Mouse (Mus musculus): ENCODE data around the gene Hace1. TPM values are rescaled to one million over a fixed set of nuclear protein-coding genes. Genes with fewer than 3 reads are reported as not detected.

Gene Hace1
- polyA plus RNA-seq, 1 experiment from 2014 or later, result 17.0 TPM

DNA sequence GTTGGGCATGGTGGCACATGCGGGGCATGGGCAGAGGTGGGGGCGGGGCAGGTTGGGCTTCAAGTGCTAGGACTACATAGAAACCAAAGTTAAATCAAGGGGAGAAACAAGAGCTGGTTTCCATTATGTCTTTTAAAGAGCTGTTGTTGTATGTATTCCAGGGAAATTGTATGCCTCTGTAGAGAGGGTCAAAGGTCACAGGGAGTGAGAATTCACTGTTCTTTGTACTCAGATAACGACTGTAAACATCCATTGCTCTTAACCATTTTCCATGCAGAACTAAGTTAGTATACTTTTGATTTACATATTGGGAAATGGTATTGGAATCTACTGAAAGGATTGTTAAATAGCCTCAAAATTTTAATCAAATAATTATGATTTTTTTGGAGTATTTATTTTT, 28.2 kb downstream of the Hace1 start:
- Histone ChIP-seq H3K4me3 (ENCODE audit: low read depth, low read length) (no peak overlapping the region), H3K4me2 (ENCODE audit: low read depth, low read length) (no peak overlapping the region), H3K9ac (ENCODE audit: low read depth, low read length) (no peak overlapping the region), H3K27me3 (replicated peaks; ENCODE audit: control insufficient read depth, insufficient read depth, low read length) (no peaks in the 10 kb centered on the region), H3K4me1 (ENCODE audit: control insufficient read depth, insufficient read depth, low read length) (no peaks in the 10 kb centered on the region), H3K27ac (replicated peaks; ENCODE audit: low read depth, low read length) (no peak overlapping the region), H3K9me3 (ENCODE audit: control insufficient read depth, low read length) (no peaks in the 10 kb centered on the region), H3K36me3 (ENCODE audit: control insufficient read depth, insufficient read depth, low read length) (peaks cover 20% of the 10 kb centered on the region)
- ATAC-seq (ENCODE audit: low read depth), result no peak
- no peak for DNase-seq (ENCODE audit: low spot score)
- WGBS, result 64% methylated on average over 3 of the region's 3 CpGs

DNA sequence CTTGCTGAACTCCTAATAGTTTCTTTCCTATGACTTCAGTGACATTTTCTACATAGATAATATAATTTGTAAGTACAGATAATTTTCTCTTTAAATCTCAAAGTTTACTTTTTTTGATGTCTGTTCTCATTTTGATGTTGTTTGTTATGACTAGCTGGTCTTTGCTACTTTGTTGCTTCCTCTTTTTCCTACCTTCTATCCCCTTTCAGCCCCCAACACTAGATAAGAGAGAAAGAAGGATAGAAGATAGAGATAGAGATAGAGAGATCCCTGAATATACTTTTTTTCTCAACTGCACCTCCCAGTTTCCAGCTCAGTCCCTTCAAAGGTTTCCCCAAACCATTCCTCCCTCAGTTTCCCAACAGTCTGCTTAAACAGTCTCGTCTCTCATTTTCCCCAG, 33.1 kb downstream of the Hace1 start:
- no peak overlapping the region for H3K4me2 ChIP-seq (ENCODE audit: low read depth, low read length)
- no peak overlapping the region for H3K4me3 ChIP-seq (ENCODE audit: low read depth, low read length)
- DNase-seq (ENCODE audit: low spot score) (no peak), ATAC-seq (ENCODE audit: low read depth) (no peak)
- no peaks in the 10 kb centered on the region for H3K9me3 ChIP-seq (ENCODE audit: control insufficient read depth, low read length)
- 89% methylated on average over 1 of the region's 1 CpGs for WGBS
- H3K27ac ChIP-seq (replicated peaks; ENCODE audit: low read depth, low read length), result no peak overlapping the region
- no peak overlapping the region for H3K9ac ChIP-seq (ENCODE audit: low read depth, low read length)
- no peaks in the 10 kb centered on the region for H3K4me1 ChIP-seq (ENCODE audit: control insufficient read depth, insufficient read depth, low read length)
- H3K27me3 ChIP-seq (replicated peaks; ENCODE audit: control insufficient read depth, insufficient read depth, low read length), result no peaks in the 10 kb centered on the region
- H3K36me3 ChIP-seq (ENCODE audit: control insufficient read depth, insufficient read depth, low read length), result peaks cover 29% of the 10 kb centered on the region

DNA sequence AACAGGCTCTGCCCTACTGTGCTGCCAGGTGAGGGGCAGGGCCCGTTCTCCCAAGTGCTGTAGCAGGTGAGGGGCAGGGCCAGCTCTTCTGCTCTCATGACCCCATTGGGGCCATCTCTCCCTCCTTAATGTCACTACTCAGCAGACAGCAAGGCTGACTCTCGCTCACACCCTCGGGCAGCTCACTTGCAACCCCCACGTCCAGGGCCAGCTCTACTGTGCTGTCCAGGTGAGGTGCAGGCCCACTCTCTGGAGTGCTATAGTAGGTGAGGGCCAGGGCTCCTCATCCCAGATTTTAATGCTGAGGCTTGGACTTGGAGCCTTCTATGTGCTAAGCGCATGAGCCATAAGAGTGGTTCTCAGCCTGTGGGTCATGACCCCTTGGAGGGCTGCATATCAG, 38.4 kb downstream of the Hace1 start:
- no peak overlapping the region for H3K4me2 ChIP-seq (ENCODE audit: low read depth, low read length)
- H3K27ac ChIP-seq (replicated peaks; ENCODE audit: low read depth, low read length), result no peak overlapping the region
- no peaks in the 10 kb centered on the region for H3K27me3 ChIP-seq (replicated peaks; ENCODE audit: control insufficient read depth, insufficient read depth, low read length)
- DNase-seq (ENCODE audit: low spot score), result no peak
- ATAC-seq (ENCODE audit: low read depth), result no peak
- H3K9me3 ChIP-seq (ENCODE audit: control insufficient read depth, low read length), result no peaks in the 10 kb centered on the region
- no peaks in the 10 kb centered on the region for H3K4me1 ChIP-seq (ENCODE audit: control insufficient read depth, insufficient read depth, low read length)
- no peak overlapping the region for H3K9ac ChIP-seq (ENCODE audit: low read depth, low read length)
- WGBS, result 92% methylated on average over 5 of the region's 5 CpGs
- peaks cover 19% of the 10 kb centered on the region; the same call in 1 of the 2 replicates for H3K36me3 ChIP-seq (ENCODE audit: control insufficient read depth, insufficient read depth, low read length)
- no peak overlapping the region for H3K4me3 ChIP-seq (ENCODE audit: low read depth, low read length)

DNA sequence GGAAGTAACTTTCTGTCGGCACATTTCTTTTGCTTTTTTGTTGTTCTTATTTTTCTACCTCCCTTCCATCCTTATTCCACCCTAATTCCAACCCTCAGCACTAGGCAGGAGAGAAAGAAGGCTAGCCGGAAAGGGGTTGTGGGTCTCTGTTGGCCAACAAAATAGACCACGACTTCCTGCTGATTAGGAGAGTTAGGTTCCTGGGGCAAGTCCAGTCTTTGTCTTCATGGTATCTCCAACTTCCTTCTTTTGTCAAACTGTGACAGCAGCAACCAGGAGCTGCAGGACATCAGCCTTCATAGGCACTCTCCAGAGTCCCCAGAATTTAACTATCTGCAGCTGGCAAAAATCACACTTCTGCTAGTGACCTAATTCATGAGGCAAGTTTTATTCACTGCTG, 41.4 kb downstream of the Hace1 start:
- DNase-seq (ENCODE audit: low spot score) (no peak), ATAC-seq (ENCODE audit: low read depth) (no peak)
- Histone ChIP-seq H3K27me3 (replicated peaks; ENCODE audit: control insufficient read depth, insufficient read depth, low read length) (no peaks in the 10 kb centered on the region), H3K4me1 (ENCODE audit: control insufficient read depth, insufficient read depth, low read length) (no peaks in the 10 kb centered on the region), H3K4me2 (ENCODE audit: low read depth, low read length) (no peak overlapping the region), H3K9ac (ENCODE audit: low read depth, low read length) (no peak overlapping the region), H3K36me3 (ENCODE audit: control insufficient read depth, insufficient read depth, low read length) (peaks cover 10% of the 10 kb centered on the region; the same call in 1 of the 2 replicates), H3K4me3 (ENCODE audit: low read depth, low read length) (no peak overlapping the region), H3K9me3 (ENCODE audit: control insufficient read depth, low read length) (no peaks in the 10 kb centered on the region), H3K27ac (replicated peaks; ENCODE audit: low read depth, low read length) (no peak overlapping the region)
- WGBS, result 70% methylated on average over 3 of the region's 3 CpGs

DNA sequence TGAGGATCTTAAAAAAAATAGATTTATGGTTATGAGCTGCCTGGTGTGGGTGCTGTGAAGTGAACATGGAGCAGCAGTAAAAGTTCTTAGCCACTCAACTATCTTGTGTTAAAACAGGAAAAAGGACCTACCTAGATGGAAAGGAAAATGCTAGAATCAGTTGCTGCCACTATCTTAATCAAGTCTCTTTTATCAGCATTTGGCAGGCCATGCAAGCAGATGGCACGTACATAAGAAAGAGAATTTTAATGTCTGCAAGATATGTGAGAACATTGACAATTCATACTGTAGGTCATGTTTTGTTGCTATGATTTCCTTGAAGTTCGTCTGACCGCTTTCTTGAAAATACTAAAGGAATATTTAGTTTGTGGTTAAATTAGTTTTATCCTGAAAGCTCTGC, 54.4 kb downstream of the Hace1 start:
- no peak overlapping the region for H3K9ac ChIP-seq (ENCODE audit: low read depth, low read length)
- WGBS, result 84% methylated on average over 3 of the region's 3 CpGs
- no peak overlapping the region for H3K27ac ChIP-seq (replicated peaks; ENCODE audit: low read depth, low read length)
- H3K4me2 ChIP-seq (ENCODE audit: low read depth, low read length), result no peak overlapping the region
- no peak for DNase-seq (ENCODE audit: low spot score)
- no peaks in the 10 kb centered on the region for H3K27me3 ChIP-seq (replicated peaks; ENCODE audit: control insufficient read depth, insufficient read depth, low read length)
- H3K4me1 ChIP-seq (ENCODE audit: control insufficient read depth, insufficient read depth, low read length), result no peaks in the 10 kb centered on the region
- H3K9me3 ChIP-seq (ENCODE audit: control insufficient read depth, low read length), result no peaks in the 10 kb centered on the region
- no peaks in the 10 kb centered on the region for H3K36me3 ChIP-seq (ENCODE audit: control insufficient read depth, insufficient read depth, low read length)
- no peak overlapping the region for H3K4me3 ChIP-seq (ENCODE audit: low read depth, low read length)
- ATAC-seq (ENCODE audit: low read depth), result no peak

DNA sequence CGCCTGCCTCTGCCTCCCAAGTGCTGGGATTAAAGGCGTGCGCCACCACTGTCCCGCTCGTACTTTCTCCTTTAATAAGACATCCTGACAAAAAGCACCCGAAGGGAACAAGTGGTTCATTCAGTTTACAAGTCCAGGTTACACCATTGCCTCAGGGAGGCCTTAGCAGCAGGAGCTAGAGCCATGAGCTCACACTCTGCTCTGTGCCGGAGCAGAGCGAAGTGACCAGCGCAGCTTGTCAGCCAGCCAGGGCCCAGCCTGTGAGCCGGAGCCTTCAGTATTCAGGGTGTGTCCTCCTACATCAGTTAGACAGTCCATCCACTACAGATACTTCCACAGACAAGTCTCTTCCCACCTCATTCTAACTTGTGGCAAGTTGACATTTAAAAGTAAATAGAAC, 55.0 kb downstream of the Hace1 start:
- no peaks in the 10 kb centered on the region for H3K36me3 ChIP-seq (ENCODE audit: control insufficient read depth, insufficient read depth, low read length)
- H3K9me3 ChIP-seq (ENCODE audit: control insufficient read depth, low read length), result no peaks in the 10 kb centered on the region
- no peaks in the 10 kb centered on the region for H3K4me1 ChIP-seq (ENCODE audit: control insufficient read depth, insufficient read depth, low read length)
- no peak overlapping the region for H3K4me3 ChIP-seq (ENCODE audit: low read depth, low read length)
- no peak for DNase-seq (ENCODE audit: low spot score)
- no peak for ATAC-seq (ENCODE audit: low read depth)
- no peak overlapping the region for H3K4me2 ChIP-seq (ENCODE audit: low read depth, low read length)
- WGBS, result 87% methylated on average over 10 of the region's 10 CpGs
- no peak overlapping the region for H3K27ac ChIP-seq (replicated peaks; ENCODE audit: low read depth, low read length)
- no peak overlapping the region for H3K9ac ChIP-seq (ENCODE audit: low read depth, low read length)
- H3K27me3 ChIP-seq (replicated peaks; ENCODE audit: control insufficient read depth, insufficient read depth, low read length), result no peaks in the 10 kb centered on the region

DNA sequence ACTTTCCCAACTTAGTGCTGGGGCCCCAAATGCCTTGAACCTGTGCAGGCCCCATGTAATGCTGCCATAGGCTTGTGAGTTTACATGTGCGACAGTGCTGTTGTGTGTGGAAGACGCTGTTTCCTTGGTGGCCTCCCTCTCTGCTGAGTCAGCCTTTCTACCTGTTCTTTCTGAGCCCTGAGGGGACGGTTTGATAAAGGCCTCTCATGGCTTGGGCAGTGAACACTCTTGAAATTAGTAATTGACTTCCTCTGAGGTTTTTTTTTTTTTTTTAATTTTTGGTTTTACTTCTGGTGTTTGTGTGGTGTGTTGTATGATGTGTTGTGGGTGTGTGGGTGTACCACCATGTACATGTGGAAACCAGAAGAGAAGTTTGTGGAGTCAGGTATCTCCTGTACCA, 57.6 kb downstream of the Hace1 start:
- ATAC-seq (ENCODE audit: low read depth) (no peak), DNase-seq (ENCODE audit: low spot score) (no peak)
- 86% methylated on average over 3 of the region's 3 CpGs for WGBS

DNA sequence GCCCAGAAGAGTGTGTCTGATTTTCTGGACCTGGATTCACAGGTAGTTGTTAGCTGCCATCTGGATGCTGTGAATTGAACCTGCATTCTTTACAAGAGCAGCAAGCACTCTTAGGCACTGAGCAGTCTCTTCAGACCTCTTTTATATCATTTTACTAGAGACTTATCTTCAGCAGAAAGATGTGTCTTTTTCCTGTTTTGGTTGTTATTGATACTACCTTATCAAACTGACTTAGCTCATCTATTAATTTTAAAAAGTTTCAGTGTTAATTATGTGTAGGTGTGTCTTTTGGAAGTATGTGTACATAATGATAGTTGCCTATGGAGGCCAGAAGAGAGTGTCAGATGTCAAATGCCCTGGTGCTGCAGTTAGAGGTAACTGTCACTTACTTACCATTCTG, 62.1 kb downstream of the Hace1 start:
- H3K36me3 ChIP-seq (ENCODE audit: control insufficient read depth, insufficient read depth, low read length), result peaks cover 6% of the 10 kb centered on the region; the same call in 1 of the 2 replicates
- H3K4me2 ChIP-seq (ENCODE audit: low read depth, low read length), result no peak overlapping the region
- H3K27me3 ChIP-seq (replicated peaks; ENCODE audit: control insufficient read depth, insufficient read depth, low read length), result no peaks in the 10 kb centered on the region
- DNase-seq (ENCODE audit: low spot score) (no peak), ATAC-seq (ENCODE audit: low read depth) (no peak)
- no peak overlapping the region for H3K9ac ChIP-seq (ENCODE audit: low read depth, low read length)
- H3K27ac ChIP-seq (replicated peaks; ENCODE audit: low read depth, low read length), result no peak overlapping the region
- no peaks in the 10 kb centered on the region for H3K9me3 ChIP-seq (ENCODE audit: control insufficient read depth, low read length)
- no peaks in the 10 kb centered on the region for H3K4me1 ChIP-seq (ENCODE audit: control insufficient read depth, insufficient read depth, low read length)
- no peak overlapping the region for H3K4me3 ChIP-seq (ENCODE audit: low read depth, low read length)

More for the DNA sequence above, 57.6 kb downstream of the Hace1 start:
- Histone ChIP-seq H3K9me3 (ENCODE audit: control insufficient read depth, low read length) (no peaks in the 10 kb centered on the region), H3K4me3 (ENCODE audit: low read depth, low read length) (no peak overlapping the region), H3K9ac (ENCODE audit: low read depth, low read length) (no peak overlapping the region), H3K27ac (replicated peaks; ENCODE audit: low read depth, low read length) (no peak overlapping the region), H3K27me3 (replicated peaks; ENCODE audit: control insufficient read depth, insufficient read depth, low read length) (no peaks in the 10 kb centered on the region), H3K4me1 (ENCODE audit: control insufficient read depth, insufficient read depth, low read length) (no peaks in the 10 kb centered on the region), H3K4me2 (ENCODE audit: low read depth, low read length) (no peak overlapping the region), H3K36me3 (ENCODE audit: control insufficient read depth, insufficient read depth, low read length) (no peaks in the 10 kb centered on the region)

DNA sequence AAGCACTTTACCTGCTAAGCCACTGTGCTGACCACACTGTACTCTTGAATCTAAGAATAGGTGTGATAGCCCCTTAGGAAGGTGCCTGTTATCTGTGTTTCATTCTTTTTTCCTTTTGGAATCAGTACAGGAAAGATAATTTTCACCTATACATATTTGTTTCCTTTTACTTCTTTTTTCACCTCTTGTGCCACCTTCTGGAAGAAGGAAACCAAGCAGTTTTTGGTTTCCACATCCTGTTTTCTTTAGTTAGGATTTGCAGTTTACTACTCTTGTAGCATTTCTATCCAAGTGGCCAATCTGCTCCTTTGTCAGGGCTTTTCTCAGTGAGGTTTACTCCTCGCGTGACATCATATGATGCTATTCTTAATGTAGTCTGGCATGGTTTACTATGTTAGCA, 76.4 kb downstream of the Hace1 start:
- H3K9me3 ChIP-seq (ENCODE audit: control insufficient read depth, low read length), result no peaks in the 10 kb centered on the region
- 94% methylated on average over 2 of the region's 2 CpGs for WGBS

More for the DNA sequence above, 76.4 kb downstream of the Hace1 start:
- no peaks in the 10 kb centered on the region for H3K27me3 ChIP-seq (replicated peaks; ENCODE audit: control insufficient read depth, insufficient read depth, low read length)
- no peaks in the 10 kb centered on the region for H3K4me1 ChIP-seq (ENCODE audit: control insufficient read depth, insufficient read depth, low read length)
- no peak overlapping the region for H3K4me2 ChIP-seq (ENCODE audit: low read depth, low read length)
- no peak overlapping the region for H3K9ac ChIP-seq (ENCODE audit: low read depth, low read length)
- no peak for DNase-seq (ENCODE audit: low spot score)
- 0 out of 2 replicates have a peak, but pooled peaks cover 7% of the 10 kb centered on the region for H3K36me3 ChIP-seq (ENCODE audit: control insufficient read depth, insufficient read depth, low read length)
- no peak overlapping the region for H3K27ac ChIP-seq (replicated peaks; ENCODE audit: low read depth, low read length)
- no peak for ATAC-seq (ENCODE audit: low read depth)
- H3K4me3 ChIP-seq (ENCODE audit: low read depth, low read length), result no peak overlapping the region
